Comparison of ENCODE assay signal across 9 mouse cellular contexts in the genomic region with DNA sequence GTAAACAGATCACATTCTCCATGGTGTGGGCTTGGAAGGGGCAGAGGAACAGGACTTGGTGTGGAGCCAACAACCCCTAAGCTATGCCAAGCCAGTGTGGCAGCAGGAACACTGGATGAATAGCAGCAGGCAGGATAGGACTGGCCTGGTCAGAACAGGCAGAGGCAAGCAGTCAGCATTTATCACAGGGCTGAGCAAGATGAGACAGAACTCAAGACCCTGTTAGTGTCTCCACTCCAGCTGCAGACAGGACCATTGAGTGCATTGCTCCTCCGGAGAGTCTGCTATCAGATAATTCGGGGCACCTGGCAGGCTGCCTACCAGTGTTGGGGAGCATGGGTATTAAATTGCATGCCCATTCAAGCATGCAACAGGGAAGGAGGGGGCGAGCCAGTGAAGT. TPM values are rescaled to one million over a fixed set of nuclear protein-coding genes. Genes with fewer than 3 reads are reported as not detected.
DNase-seq lines count a peak whose midpoint lies in the region; TF ChIP-seq lines count a peak whose summit lies in the region.
"Had no signal": no experiment of that assay in that cellular context is flagged by ENCODE, and none has a peak within 500 bp of the region (broad histone marks: within the 10 kb centered on the region; RNA-seq: fewer than 3 reads in every experiment).

No protein-coding gene starts in this region.

- TF ChIP-seq EP300 in heart, adult 2 months (IDR thresholded peaks at IDR 0.05; ENCODE audit: insufficient read depth, low read depth, low read length), result no peak

- intact Hi-C loops in heart, adult 2 months (cut with DNase I), result no loop called here

- H3K79me2 ChIP-seq in heart, adult 2 months (replicated peaks; ENCODE audit: control insufficient read depth, insufficient read depth, low read length), result no peaks in the 10 kb centered on the region

- no peak for TF ChIP-seq POLR2A in heart, adult 2 months (IDR thresholded peaks at IDR 0.05; ENCODE audit: insufficient read depth, low read depth, low read length)
- no peak for TF ChIP-seq POLR2A in brain, embryonic 14.5 days (IDR thresholded peaks at IDR 0.05; ENCODE audit: borderline replicate concordance, extremely low read depth, insufficient read depth, insufficient read length, poor library complexity, severe bottlenecking)

- H3K27me3 ChIP-seq in heart, adult 2 months (ENCODE audit: control insufficient read depth, insufficient read depth, low read length), result no peaks in the 10 kb centered on the region

- TF ChIP-seq CTCF in heart, adult 2 months (IDR thresholded peaks at IDR 0.05), result no peak
- TF ChIP-seq CTCF in brain, embryonic 14.5 days (IDR thresholded peaks at IDR 0.05; ENCODE audit: borderline replicate concordance, extremely low read depth, insufficient read depth, insufficient read length), result no peak

- WGBS in heart, adult 2 months, result 52% methylated on average over 3 of the region's 3 CpGs

- no peak overlapping the region for H3K9ac ChIP-seq in heart, adult 2 months (ENCODE audit: low read depth, low read length)

- H3K36me3 ChIP-seq in heart, adult 2 months (ENCODE audit: control insufficient read depth, insufficient read depth, low read length), result no peaks in the 10 kb centered on the region

- no peaks in the 10 kb centered on the region for H3K4me1 ChIP-seq in heart, adult 2 months (ENCODE audit: control insufficient read depth, insufficient read depth, low read length)

- H3K4me3 ChIP-seq in heart, adult 2 months, result no peak overlapping the region

- peak; percentile 21 for DNase-seq in heart, postnatal 4 days
- no peak for DNase-seq in heart, adult 2 months
- DNase-seq in 3T3-L1 (ENCODE audit: low read depth, low spot score), result peak; percentile 9
- DNase-seq in brain, embryonic 14.5 days (ENCODE audit: low read depth), result peak; percentile 74
- peak; percentile 23 to 51 for DNase-seq in kidney, postnatal 25 days
- DNase-seq in frontal cortex, postnatal 36 days (ENCODE audit: low spot score in 2 of 2), result no peak
- no peak for DNase-seq in testis, postnatal 10 days (ENCODE audit: low spot score)
- no peak for DNase-seq in thymus, postnatal 0 days (ENCODE audit: low spot score)
- DNase-seq: cerebellum, adult 11-12 months had no signal

- no peak overlapping the region for H3K27ac ChIP-seq in heart, adult 2 months

RNA-seq across cellular contexts. Expression of a gene that starts 34.6 kb away (rescaled TPM):
- 10 to 100 TPM; 11.3 to 15.0 TPM for total RNA-seq in heart, postnatal 4 days (2021)
- total RNA-seq in heart, adult 2 months (2021), result 1 to 10 TPM; 6.0 to 7.1 TPM
- polyA plus RNA-seq in heart, adult 2 months (2012; rRNA removed), result 6.9 and 8.0 TPM in 2 replicates
- polyA plus RNA-seq in brain, embryonic 14.5 days (2012; rRNA removed), result 60.1 and 61.1 TPM in 2 replicates
- 27.8 and 29.3 TPM in 2 replicates for polyA plus RNA-seq in thymus, postnatal 0 days (2015; fragmentation: Nextera tagmentation; extraction: Ambion mirVana)

Comparison
In these comparisons a context has a peak if more than half of its experiments do, and no peak if none do; other contexts are left out.
1. DNase-seq: peak in heart, postnatal 4 days (single experiment), 3T3-L1 (single experiment), brain, embryonic 14.5 days (single experiment) and kidney, postnatal 25 days (2 of 2); none in heart, adult 2 months (0 of 2), frontal cortex, postnatal 36 days (0 of 2), testis, postnatal 10 days (single experiment) and thymus, postnatal 0 days (single experiment).